Mouse (Mus musculus) MEL (cell line): ENCODE results near the gene Ksr1. TPM values are rescaled to one million over a fixed set of nuclear protein-coding genes. Genes with fewer than 3 reads are reported as not detected.
A peak's percentile ranks its signal among the peaks of the same experiment; 100 is the strongest.

ENCODE experiments used
- DNase-seq: peaks from one replicate; pipeline ENCODE4 v3.0.0; 2011; ENCODE audit warnings: low read depth, low spot score
- H3K27ac ChIP-seq: 2 replicates; pipeline ENCODE4 v1.5.1; 2012; ENCODE audit warnings: low read depth, mild to moderate bottlenecking, control low read depth, low read length, moderate library complexity; ENCODE audit not compliant: control insufficient read depth
- H3K27me3 ChIP-seq, 2 experiments: fragments of 150-350 bp in 1 of 2; sonication (generic) in 1 of 2; 2 replicates each; pipeline ENCODE4 v1.6.1; 2012; ENCODE audit warnings: low read length in 2 of 2, mild to moderate bottlenecking in 2 of 2, improper control_type of control experiment in 1 of 2, moderate library complexity in 1 of 2; ENCODE audit not compliant: insufficient read depth in 2 of 2, control insufficient read depth in 1 of 2
- H3K36me3 ChIP-seq, 2 experiments: 2 replicates each; pipeline ENCODE4 v1.6.1; 2012 to 2014; ENCODE audit warnings: low read length in 2 of 2, improper control_type of control experiment in 1 of 2, inconsistent platforms in 1 of 2, mild to moderate bottlenecking in 1 of 2; ENCODE audit not compliant: insufficient read depth in 2 of 2, control insufficient read depth in 1 of 2
- H3K4me1 ChIP-seq, 2 experiments: fragments of 150-350 bp in 1 of 2; sonication (generic) in 1 of 2; 2 replicates each; pipeline ENCODE4 v1.6.1; 2012; ENCODE audit warnings: low read length in 2 of 2, improper control_type of control experiment in 1 of 2, mild to moderate bottlenecking in 1 of 2; ENCODE audit not compliant: insufficient read depth in 2 of 2, control insufficient read depth in 1 of 2
- H3K4me3 ChIP-seq, 2 experiments: fragments of 150-350 bp in 1 of 2; sonication (generic) in 1 of 2; 2 replicates each; pipeline ENCODE4 v1.5.1; 2012; ENCODE audit warnings: low read depth in 2 of 2, low read length in 2 of 2, mild to moderate bottlenecking in 2 of 2, moderate library complexity in 2 of 2, control low read depth in 1 of 2, improper control_type of control experiment in 1 of 2; ENCODE audit not compliant: control insufficient read depth in 1 of 2, insufficient read depth in 1 of 2
- H3K79me2 ChIP-seq: 2 replicates; pipeline ENCODE4 v1.6.1; 2012; ENCODE audit warnings: mild to moderate bottlenecking, low read length, moderate library complexity; ENCODE audit not compliant: control insufficient read depth, poor library complexity, insufficient read depth
- H3K9ac ChIP-seq: 2 replicates; pipeline ENCODE4 v1.6.1; 2012; ENCODE audit warnings: low read depth, mild to moderate bottlenecking, control low read depth, low read length, moderate library complexity; ENCODE audit not compliant: control insufficient read depth, poor library complexity, severe bottlenecking
- H3K9me3 ChIP-seq: fragments of 150-350 bp; sonication (generic); replicated peaks from 2 replicates; pipeline ENCODE4 v1.6.1; 2012; ENCODE audit warnings: mild to moderate bottlenecking, low read length, improper control_type of control experiment, moderate library complexity; ENCODE audit not compliant: insufficient read depth
- BHLHE40 ChIP-seq: IDR thresholded peaks from 2 replicates; pipeline ENCODE4 v1.6.1; 2012; ENCODE audit warnings: low read depth, mild to moderate bottlenecking, inconsistent platforms, low read length, improper control_type of control experiment, borderline replicate concordance
- CHD1 ChIP-seq: IDR thresholded peaks from 2 replicates; pipeline ENCODE4 v1.6.1; 2012; ENCODE audit warnings: low read depth, mild to moderate bottlenecking, inconsistent platforms, low read length, improper control_type of control experiment
- CTCF ChIP-seq, 3 experiments: IDR thresholded peaks in 2 of 3; conservative IDR thresholded peaks in 1 of 3; 2 replicates each; pipeline ENCODE4 v1.5.1; 2011 to 2012; ENCODE audit warnings: low read length in 3 of 3, low read depth in 2 of 3, mild to moderate bottlenecking in 2 of 3, improper control_type of control experiment in 1 of 3, inconsistent platforms in 1 of 3, mixed read lengths in 1 of 3, moderate library complexity in 1 of 3; ENCODE audit not compliant: control insufficient read depth in 1 of 3, insufficient read depth in 1 of 3, poor library complexity in 1 of 3, severe bottlenecking in 1 of 3
- ELF1 ChIP-seq: IDR thresholded peaks from 2 replicates; pipeline ENCODE4 v1.6.1; 2014; ENCODE audit warnings: low read depth, mild to moderate bottlenecking, inconsistent platforms, low read length, improper control_type of control experiment, moderate library complexity
- EP300 ChIP-seq, 2 experiments: IDR thresholded peaks; 2 replicates each; pipeline ENCODE4 v1.6.1; 2011; ENCODE audit warnings: improper control_type of control experiment in 2 of 2, low read length in 2 of 2, low read depth in 1 of 2, mild to moderate bottlenecking in 1 of 2
- ETS1 ChIP-seq: IDR thresholded peaks from 2 replicates; pipeline ENCODE4 v1.6.1; 2012; ENCODE audit warnings: low read depth, mild to moderate bottlenecking, inconsistent platforms, low read length, improper control_type of control experiment, moderate library complexity
- GABPA ChIP-seq: IDR thresholded peaks from 2 replicates; pipeline ENCODE4 v1.6.1; 2012; ENCODE audit warnings: low read depth, mild to moderate bottlenecking, inconsistent platforms, low read length, improper control_type of control experiment, moderate library complexity
- GATA1 ChIP-seq: IDR thresholded peaks from 2 replicates; pipeline ENCODE4 v1.6.1; 2011; ENCODE audit warnings: low read depth, low read length, improper control_type of control experiment
- HCFC1 ChIP-seq: IDR thresholded peaks from 2 replicates; pipeline ENCODE4 v1.6.1; 2012; ENCODE audit warnings: low read depth, mild to moderate bottlenecking, inconsistent platforms, low read length, improper control_type of control experiment, moderate library complexity
- MAX ChIP-seq: IDR thresholded peaks from 2 replicates; pipeline ENCODE4 v1.6.1; 2011; ENCODE audit warnings: low read length, improper control_type of control experiment
- MEF2A ChIP-seq: IDR thresholded peaks from 2 replicates; pipeline ENCODE4 v1.6.1; 2014; ENCODE audit warnings: low read depth, mild to moderate bottlenecking, inconsistent platforms, low read length, improper control_type of control experiment; ENCODE audit not compliant: poor library complexity, insufficient replicate concordance, severe bottlenecking; ENCODE audit errors: extremely low read depth
- MYC ChIP-seq: IDR thresholded peaks from 2 replicates; pipeline ENCODE4 v1.6.1; 2011; ENCODE audit warnings: low read depth, mild to moderate bottlenecking, low read length, improper control_type of control experiment, moderate library complexity
- NELFE ChIP-seq: IDR thresholded peaks from 2 replicates; pipeline ENCODE4 v1.6.1; 2011; ENCODE audit warnings: low read depth, low read length, improper control_type of control experiment
- POLR2A ChIP-seq, 2 experiments: IDR thresholded peaks; 2 replicates each; pipeline ENCODE4 v1.6.1; 2011 to 2012; ENCODE audit warnings: low read length in 2 of 2, mild to moderate bottlenecking in 2 of 2, control low read depth in 1 of 2, improper control_type of control experiment in 1 of 2, low read depth in 1 of 2, moderate library complexity in 1 of 2; ENCODE audit not compliant: control insufficient read depth in 1 of 2, insufficient read depth in 1 of 2, poor library complexity in 1 of 2
- POLR2AphosphoS2 ChIP-seq: IDR thresholded peaks from 2 replicates; pipeline ENCODE4 v1.6.1; 2011; ENCODE audit warnings: low read length, improper control_type of control experiment
- RAD21 ChIP-seq: IDR thresholded peaks from 2 replicates; pipeline ENCODE4 v1.6.1; 2011; ENCODE audit warnings: mild to moderate bottlenecking, low read depth, low read length, improper control_type of control experiment
- RCOR1 ChIP-seq: IDR thresholded peaks from 2 replicates; pipeline ENCODE4 v1.6.1; 2012; ENCODE audit warnings: low read depth, mild to moderate bottlenecking, inconsistent platforms, low read length, improper control_type of control experiment
- SIN3A ChIP-seq: IDR thresholded peaks from 2 replicates; pipeline ENCODE4 v1.6.1; 2012; ENCODE audit warnings: low read length, improper control_type of control experiment, inconsistent platforms
- SMC3 ChIP-seq: IDR thresholded peaks from 2 replicates; pipeline ENCODE4 v1.6.1; 2011; ENCODE audit warnings: low read depth, low read length, improper control_type of control experiment
- TBP ChIP-seq: IDR thresholded peaks from 2 replicates; pipeline ENCODE4 v1.8.0; 2011; ENCODE audit warnings: low read depth, low read length, improper control_type of control experiment
- TCF12 ChIP-seq: IDR thresholded peaks from 2 replicates; pipeline ENCODE4 v1.6.1; 2014; ENCODE audit warnings: low read depth, mild to moderate bottlenecking, inconsistent platforms, low read length, improper control_type of control experiment, moderate library complexity
- UBTF ChIP-seq: IDR thresholded peaks from 2 replicates; pipeline ENCODE4 v1.6.1; 2012; ENCODE audit warnings: low read depth, mild to moderate bottlenecking, inconsistent platforms, low read length, improper control_type of control experiment, moderate library complexity, borderline replicate concordance; ENCODE audit not compliant: insufficient read depth
- USF1 ChIP-seq: IDR thresholded peaks from 2 replicates; pipeline ENCODE4 v1.6.1; 2014; ENCODE audit warnings: low read depth, mild to moderate bottlenecking, inconsistent platforms, low read length, improper control_type of control experiment, moderate library complexity
- ZC3H11A ChIP-seq: IDR thresholded peaks from 2 replicates; pipeline ENCODE4 v1.6.1; 2012; ENCODE audit warnings: low read depth, mild to moderate bottlenecking, inconsistent platforms, low read length, improper control_type of control experiment
- ZKSCAN1 ChIP-seq: IDR thresholded peaks from 2 replicates; pipeline ENCODE4 v1.6.1; 2012; ENCODE audit warnings: low read depth, mild to moderate bottlenecking, inconsistent platforms, low read length, improper control_type of control experiment, moderate library complexity
- ZNF384 ChIP-seq: IDR thresholded peaks from 2 replicates; pipeline ENCODE4 v1.6.1; 2012; ENCODE audit warnings: low read depth, mild to moderate bottlenecking, inconsistent platforms, low read length, improper control_type of control experiment
- polyA plus RNA-seq, 2 experiments: library from polyadenylated mRNA; stranded (reverse) in 1 of 2; unstranded in 1 of 2; fragments of >175 nt in 1 of 2; fragments of >200 nt in 1 of 2; gene quantifications; 2 replicates each; pipeline versions ENCODE4 v1.2.1 to v1.2.4; 2012; ENCODE audit warnings: low replicate concordance in 2 of 2, low read depth in 1 of 2; ENCODE audit not compliant: insufficient read length in 2 of 2, insufficient read depth in 1 of 2, missing spikeins in 1 of 2
- total RNA-seq: library from RNA; depleted of rRNA; stranded (reverse); fragments of 300-350 nt; gene quantifications from 2 replicates; pipeline ENCODE4 v1.2.3, GENCODE M21; 2012

Ksr1 gene
- total and polyA plus RNA-seq, 3 experiments, result 9.7 to 18.4 TPM; not detected in 1

- no peak overlapping the region; a peak in 1 of 4 replicates for H3K4me3 ChIP-seq
- no peak overlapping the region for H3K9ac ChIP-seq
- H3K9me3 ChIP-seq, result no peaks in the 10 kb centered on the region
- no peak overlapping the region for H3K27ac ChIP-seq
- peaks cover 0 to 21% of the 10 kb centered on the region in 2 experiments; a peak in 2 of 4 replicates for H3K36me3 ChIP-seq
- TF ChIP-seq MAX, result no peak
- no peak for TF ChIP-seq SIN3A
- no peak for TF ChIP-seq CTCF (IDR thresholded peaks at IDR 0.05 in 2 of 3, conservative IDR thresholded peaks at IDR 0.05 in 1 of 3; ENCODE audit: control insufficient read depth in 1 of 3, insufficient read depth in 1 of 3, low read depth in 2 of 3, low read length in 3 of 3, poor library complexity in 1 of 3, severe bottlenecking in 1 of 3)
- no peak for TF ChIP-seq TCF12
- TF ChIP-seq BHLHE40, result no peak
- no peak for TF ChIP-seq MEF2A
- TF ChIP-seq ZNF384, result no peak
- TF ChIP-seq RAD21, result no peak
- TF ChIP-seq UBTF, result no peak
- no peak for TF ChIP-seq ZC3H11A
- no peak for TF ChIP-seq GABPA
- TF ChIP-seq MYC, result no peak
- no peak for TF ChIP-seq NELFE
- TF ChIP-seq ZKSCAN1, result no peak
- no peak for TF ChIP-seq POLR2AphosphoS2
- TF ChIP-seq TBP, result no peak
- TF ChIP-seq ELF1, result no peak
- TF ChIP-seq SMC3, result no peak
- TF ChIP-seq, all 39 proteins: peak for 0
- peaks cover 15 to 40% of the 10 kb centered on the region in 2 experiments for H3K4me1 ChIP-seq
- peaks cover 35% of the 10 kb centered on the region for H3K79me2 ChIP-seq
- no peaks in the 10 kb centered on the region for H3K27me3 ChIP-seq
- peak; percentile 28 for DNase-seq
Measured at GRCm38 (mm10) chr11:79144043-79144591, 2.1 kb downstream of the Ksr1 start.

GRCm38 (mm10) chr11:79143322-79143721 is 2.9 kb downstream of the Ksr1 start:
- peaks cover 35% of the 10 kb centered on the region for H3K79me2 ChIP-seq
- TF ChIP-seq GABPA (no peak), UBTF (no peak), ZKSCAN1 (no peak), TCF12 (no peak), EP300 (IDR thresholded peaks at IDR 0.05; ENCODE audit: low read depth in 1 of 2, low read length in 2 of 2) (no peak), SIN3A (no peak), NELFE (no peak), ETS1 (no peak), POLR2A (IDR thresholded peaks at IDR 0.05; ENCODE audit: control insufficient read depth in 1 of 2, insufficient read depth in 1 of 2, low read depth in 1 of 2, low read length in 2 of 2, poor library complexity in 1 of 2) (no peak), GATA1 (no peak), CHD1 (no peak), RCOR1 (no peak), HCFC1 (no peak), MEF2A (no peak), RAD21 (no peak), USF1 (no peak), CTCF (IDR thresholded peaks at IDR 0.05 in 2 of 3, conservative IDR thresholded peaks at IDR 0.05 in 1 of 3; ENCODE audit: control insufficient read depth in 1 of 3, insufficient read depth in 1 of 3, low read depth in 2 of 3, low read length in 3 of 3, poor library complexity in 1 of 3, severe bottlenecking in 1 of 3) (no peak)
- peaks cover 0 to 21% of the 10 kb centered on the region in 2 experiments; a peak in 2 of 4 replicates for H3K36me3 ChIP-seq
- H3K9ac ChIP-seq, result no peak overlapping the region
- H3K4me1 ChIP-seq, result peaks cover 15 to 39% of the 10 kb centered on the region in 2 experiments
- H3K9me3 ChIP-seq, result no peaks in the 10 kb centered on the region
- H3K27ac ChIP-seq, result no peak overlapping the region
- H3K27me3 ChIP-seq, result no peaks in the 10 kb centered on the region
- H3K4me3 ChIP-seq, result no peak overlapping the region
- DNase-seq, result no peak
